Mouse (Mus musculus): Measurements from ENCODE around the gene Cd44. TPM values are rescaled to one million over a fixed set of nuclear protein-coding genes. Genes with fewer than 3 reads are reported as not detected.

Cd44 gene
- polyA plus RNA-seq, 1 experiment from 2014 or later: 12.5 TPM

DNA sequence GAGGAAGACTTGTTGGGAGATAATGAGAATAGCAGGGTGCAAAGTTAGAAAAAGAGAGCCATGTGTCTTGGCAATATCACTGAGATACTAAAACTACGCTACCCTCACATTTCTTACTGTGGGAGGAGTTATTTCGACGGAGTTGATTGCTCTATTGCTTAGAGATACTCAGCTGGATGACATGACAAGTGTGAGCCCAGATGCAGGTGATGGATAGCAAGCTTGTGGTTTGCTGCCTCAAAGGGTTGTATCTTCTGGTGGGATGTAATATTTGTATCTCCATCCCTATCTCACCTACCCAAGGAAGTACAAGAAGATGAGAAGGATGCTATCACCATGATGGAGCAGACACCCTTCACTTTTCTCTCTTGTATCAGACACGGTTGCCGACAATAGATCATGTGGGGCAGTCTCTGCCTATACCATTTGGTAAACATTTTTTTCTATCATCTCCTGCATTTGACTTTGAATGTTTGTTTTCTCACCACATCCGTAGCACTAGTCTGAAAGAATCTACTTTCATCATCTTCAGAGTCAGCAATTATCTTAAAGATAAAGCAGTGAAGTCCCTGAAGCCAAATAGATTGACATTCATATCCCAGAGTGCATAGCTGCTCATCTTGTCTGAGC lies 15.0 kb downstream of the Cd44 start:
- no peak overlapping the region for H3K4me3 ChIP-seq (ENCODE audit: low read length)
- no peak overlapping the region for H3K4me2 ChIP-seq (ENCODE audit: low read depth, low read length)
- H3K27me3 ChIP-seq (replicated peaks; ENCODE audit: control insufficient read depth, insufficient read depth, low read length): no peaks in the 10 kb centered on the region
- no peak overlapping the region for H3K27ac ChIP-seq (ENCODE audit: low read length)
- no peaks in the 10 kb centered on the region for H3K36me3 ChIP-seq (ENCODE audit: control insufficient read depth, insufficient read depth, low read length)
- no peak overlapping the region for H3K9ac ChIP-seq (ENCODE audit: low read depth, low read length)
- H3K4me1 ChIP-seq (ENCODE audit: control insufficient read depth, insufficient read depth, low read length): peaks cover 9% of the 10 kb centered on the region
- no peaks in the 10 kb centered on the region for H3K9me3 ChIP-seq (ENCODE audit: control insufficient read depth, low read length)
- 85% methylated on average over 6 of the region's 6 CpGs for WGBS
- ATAC-seq: no peak

DNA sequence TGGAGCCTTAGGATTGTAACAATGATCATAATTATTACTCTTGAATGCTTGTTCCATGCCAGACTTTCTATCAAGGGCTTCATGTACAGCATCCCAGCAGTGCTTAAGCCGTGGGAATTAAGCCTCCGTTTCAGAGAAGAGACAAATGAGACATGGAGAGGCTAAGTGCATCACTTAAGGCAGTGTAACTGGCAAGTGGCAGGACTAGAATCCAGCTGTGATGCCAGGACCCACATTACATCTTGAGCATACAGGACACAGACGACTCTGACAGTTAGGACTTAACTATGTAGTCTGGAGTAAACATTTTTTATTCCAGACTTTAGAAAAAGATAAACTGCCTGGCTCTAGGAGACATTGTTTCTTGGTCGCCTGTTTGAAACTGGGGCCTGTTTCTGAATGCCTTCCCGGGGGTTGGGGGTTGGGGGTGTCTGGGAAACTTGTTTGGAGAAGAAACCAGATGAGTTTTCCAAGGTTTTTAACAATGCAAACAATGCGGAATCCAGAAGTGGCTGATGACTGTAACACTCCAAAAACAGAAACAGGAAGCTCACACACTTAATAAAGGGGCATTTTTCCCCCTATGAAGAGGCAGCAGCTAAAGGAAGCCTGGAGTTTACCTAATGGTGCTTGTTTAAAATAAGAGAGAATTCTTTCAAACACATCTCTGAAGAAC lies 18.7 kb downstream of the Cd44 start:
- peak overlapping the region; percentile 39; the same call in 1 of the 2 replicates for H3K9ac ChIP-seq (ENCODE audit: low read depth, low read length)
- H3K36me3 ChIP-seq (ENCODE audit: control insufficient read depth, insufficient read depth, low read length): no peaks in the 10 kb centered on the region
- peak; percentile 58; the same call in 1 of the 2 replicates for ATAC-seq
- H3K27ac ChIP-seq (ENCODE audit: low read length): peak overlapping the region; percentile 75
- H3K4me2 ChIP-seq (ENCODE audit: low read depth, low read length): no peak overlapping the region
- H3K4me3 ChIP-seq (ENCODE audit: low read length): no peak overlapping the region
- H3K4me1 ChIP-seq (ENCODE audit: control insufficient read depth, insufficient read depth, low read length): peaks cover 12% of the 10 kb centered on the region
- 34% methylated on average over 6 of the region's 6 CpGs for WGBS
- H3K9me3 ChIP-seq (ENCODE audit: control insufficient read depth, low read length): no peaks in the 10 kb centered on the region
- no peaks in the 10 kb centered on the region for H3K27me3 ChIP-seq (replicated peaks; ENCODE audit: control insufficient read depth, insufficient read depth, low read length)

DNA sequence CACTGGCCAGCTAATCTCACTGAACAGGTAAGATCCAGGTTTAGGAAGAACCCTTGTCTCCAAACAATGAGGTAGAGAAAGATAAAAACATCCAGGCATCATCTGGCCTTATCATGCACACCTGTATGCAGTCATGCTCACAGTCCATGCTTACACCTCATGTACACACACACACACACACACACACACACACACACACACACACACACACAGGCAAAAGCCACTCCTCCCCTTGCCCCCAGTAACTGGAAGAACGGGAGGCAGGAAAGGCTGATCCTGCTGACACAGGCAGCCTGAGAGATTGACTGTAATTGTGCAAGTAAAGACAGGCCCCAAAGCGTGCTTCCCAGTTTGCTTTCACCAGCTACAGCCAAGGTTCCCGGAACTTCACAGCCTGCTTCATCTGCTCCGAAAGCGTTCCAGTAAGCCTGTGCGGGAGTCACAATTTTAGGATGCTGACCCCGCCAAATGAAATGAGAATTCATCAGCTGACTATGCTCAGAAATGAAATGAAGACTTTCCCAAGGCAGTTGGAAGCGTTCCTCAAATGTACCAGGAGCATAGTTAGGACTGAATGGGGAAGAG lies 19.4 kb downstream of the Cd44 start:
- Histone ChIP-seq H3K9ac (ENCODE audit: low read depth, low read length) (peak overlapping the region; percentile 39; the same call in 1 of the 2 replicates), H3K27ac (ENCODE audit: low read length) (peak overlapping the region; percentile 75), H3K4me1 (ENCODE audit: control insufficient read depth, insufficient read depth, low read length) (peaks cover 12% of the 10 kb centered on the region), H3K36me3 (ENCODE audit: control insufficient read depth, insufficient read depth, low read length) (no peaks in the 10 kb centered on the region), H3K4me2 (ENCODE audit: low read depth, low read length) (no peak overlapping the region), H3K27me3 (replicated peaks; ENCODE audit: control insufficient read depth, insufficient read depth, low read length) (no peaks in the 10 kb centered on the region), H3K9me3 (ENCODE audit: control insufficient read depth, low read length) (no peaks in the 10 kb centered on the region), H3K4me3 (ENCODE audit: low read length) (no peak overlapping the region)
- ATAC-seq: peak; percentile 31; the same call in 1 of the 2 replicates
- 58% methylated on average over 8 of the region's 8 CpGs for WGBS

DNA sequence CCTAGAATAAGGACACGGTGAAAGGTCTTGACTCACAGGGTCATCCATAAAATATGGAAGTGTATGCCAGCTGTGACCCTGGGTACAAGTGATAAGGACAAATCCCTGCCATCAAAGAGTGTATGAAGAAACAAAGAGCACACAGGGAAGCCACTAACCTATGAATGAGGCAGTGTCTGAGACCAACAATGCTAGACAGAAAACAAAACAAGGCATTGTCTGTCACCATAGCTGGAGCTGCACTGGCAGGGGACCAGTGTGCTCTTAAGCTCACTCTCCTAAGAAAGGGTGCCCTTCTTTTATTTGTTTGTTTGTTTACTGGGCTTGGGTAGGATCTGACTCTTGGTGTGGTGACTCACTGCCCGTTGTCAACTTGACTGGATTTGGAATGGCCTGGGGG lies 23.0 kb downstream of the Cd44 start:
- Histone ChIP-seq H3K9me3 (ENCODE audit: control insufficient read depth, low read length) (no peaks in the 10 kb centered on the region), H3K4me2 (ENCODE audit: low read depth, low read length) (no peak overlapping the region), H3K4me1 (ENCODE audit: control insufficient read depth, insufficient read depth, low read length) (peaks cover 12% of the 10 kb centered on the region), H3K27ac (ENCODE audit: low read length) (no peak overlapping the region), H3K27me3 (replicated peaks; ENCODE audit: control insufficient read depth, insufficient read depth, low read length) (no peaks in the 10 kb centered on the region), H3K4me3 (ENCODE audit: low read length) (no peak overlapping the region), H3K9ac (ENCODE audit: low read depth, low read length) (no peak overlapping the region), H3K36me3 (ENCODE audit: control insufficient read depth, insufficient read depth, low read length) (no peaks in the 10 kb centered on the region)
- whole genome bisulfite sequencing: 55% methylated on average over 2 of the region's 2 CpGs
- no peak for ATAC-seq

DNA sequence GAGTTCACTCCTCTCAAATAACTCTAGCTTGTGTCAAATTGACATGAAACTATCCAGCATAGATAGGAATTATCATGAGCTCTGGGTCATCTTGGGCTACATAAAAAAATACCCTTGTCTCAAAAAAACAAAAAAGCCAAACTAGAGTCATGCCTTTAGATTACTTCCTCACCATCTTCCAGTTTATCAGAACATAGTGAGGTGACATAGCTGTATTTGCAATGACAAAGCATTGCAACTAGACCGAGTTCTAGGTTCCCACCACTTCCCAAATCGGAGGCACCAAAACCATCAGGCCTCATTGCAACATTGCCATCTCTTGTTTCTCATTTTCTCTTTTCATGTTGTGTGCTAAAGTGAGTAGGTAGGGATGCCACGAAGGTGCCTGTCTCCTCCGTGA lies 24.0 kb downstream of the Cd44 start:
- Histone ChIP-seq H3K27ac (ENCODE audit: low read length) (no peak overlapping the region), H3K9me3 (ENCODE audit: control insufficient read depth, low read length) (no peaks in the 10 kb centered on the region), H3K9ac (ENCODE audit: low read depth, low read length) (no peak overlapping the region), H3K4me1 (ENCODE audit: control insufficient read depth, insufficient read depth, low read length) (peaks cover 10% of the 10 kb centered on the region), H3K4me3 (ENCODE audit: low read length) (no peak overlapping the region), H3K27me3 (replicated peaks; ENCODE audit: control insufficient read depth, insufficient read depth, low read length) (no peaks in the 10 kb centered on the region), H3K36me3 (ENCODE audit: control insufficient read depth, insufficient read depth, low read length) (no peaks in the 10 kb centered on the region), H3K4me2 (ENCODE audit: low read depth, low read length) (no peak overlapping the region)
- ATAC-seq: no peak
- 91% methylated on average over 4 of the region's 4 CpGs for WGBS

DNA sequence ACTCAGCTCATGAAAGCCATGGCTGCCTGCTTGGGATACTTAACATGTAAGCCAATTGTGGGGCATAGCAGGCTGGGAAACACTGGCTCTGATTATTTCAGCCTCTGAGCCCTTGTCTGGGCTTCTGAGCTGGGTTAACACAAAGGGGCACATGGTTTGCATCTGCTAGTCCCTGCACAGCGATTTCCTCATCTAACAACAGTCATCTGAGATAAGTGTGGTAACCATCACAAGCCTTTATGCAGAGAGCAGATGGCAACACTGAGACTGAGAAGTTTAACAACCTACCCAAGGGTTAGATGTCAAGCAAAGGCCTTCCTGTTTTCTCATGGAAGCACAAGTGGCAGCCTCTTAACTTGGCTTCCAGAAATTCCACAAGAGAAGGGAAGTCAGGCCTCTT lies 25.3 kb downstream of the Cd44 start:
- no peak for ATAC-seq
- Histone ChIP-seq H3K4me3 (ENCODE audit: low read length) (no peak overlapping the region), H3K36me3 (ENCODE audit: control insufficient read depth, insufficient read depth, low read length) (no peaks in the 10 kb centered on the region), H3K9me3 (ENCODE audit: control insufficient read depth, low read length) (no peaks in the 10 kb centered on the region), H3K4me2 (ENCODE audit: low read depth, low read length) (no peak overlapping the region), H3K27me3 (replicated peaks; ENCODE audit: control insufficient read depth, insufficient read depth, low read length) (no peaks in the 10 kb centered on the region), H3K9ac (ENCODE audit: low read depth, low read length) (no peak overlapping the region), H3K4me1 (ENCODE audit: control insufficient read depth, insufficient read depth, low read length) (0 out of 2 replicates have a peak, but pooled peaks cover under 1% of the 10 kb centered on the region), H3K27ac (ENCODE audit: low read length) (no peak overlapping the region)
- 36% methylated on average over 1 of the region's 1 CpGs for WGBS

DNA sequence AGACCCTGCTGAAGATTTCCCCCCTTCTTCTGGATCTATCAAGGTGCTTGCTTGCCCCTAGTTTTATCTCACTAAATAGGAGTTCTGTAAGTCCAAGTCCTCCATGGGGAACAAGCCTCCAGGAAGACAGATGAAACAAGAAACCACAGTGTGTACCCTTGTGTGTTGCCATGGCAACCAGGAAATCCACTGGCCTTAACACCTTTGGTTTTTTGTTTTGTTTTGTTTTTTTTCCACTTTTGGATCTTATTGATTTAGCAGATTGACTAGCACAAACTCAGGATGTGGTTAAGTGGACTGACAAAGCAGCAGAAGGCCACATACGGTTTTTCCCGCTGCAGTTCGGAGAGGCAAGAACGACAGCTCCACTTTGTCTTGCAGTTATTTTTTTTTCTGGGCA lies 27.6 kb downstream of the Cd44 start:
- no peak overlapping the region for H3K4me2 ChIP-seq (ENCODE audit: low read depth, low read length)
- H3K27me3 ChIP-seq (replicated peaks; ENCODE audit: control insufficient read depth, insufficient read depth, low read length): no peaks in the 10 kb centered on the region
- no peaks in the 10 kb centered on the region for H3K4me1 ChIP-seq (ENCODE audit: control insufficient read depth, insufficient read depth, low read length)
- 64% methylated on average over 4 of the region's 4 CpGs for WGBS
- H3K36me3 ChIP-seq (ENCODE audit: control insufficient read depth, insufficient read depth, low read length): no peaks in the 10 kb centered on the region
- no peak overlapping the region for H3K9ac ChIP-seq (ENCODE audit: low read depth, low read length)
- ATAC-seq: no peak
- H3K4me3 ChIP-seq (ENCODE audit: low read length): no peak overlapping the region
- H3K27ac ChIP-seq (ENCODE audit: low read length): no peak overlapping the region
- no peaks in the 10 kb centered on the region for H3K9me3 ChIP-seq (ENCODE audit: control insufficient read depth, low read length)

DNA sequence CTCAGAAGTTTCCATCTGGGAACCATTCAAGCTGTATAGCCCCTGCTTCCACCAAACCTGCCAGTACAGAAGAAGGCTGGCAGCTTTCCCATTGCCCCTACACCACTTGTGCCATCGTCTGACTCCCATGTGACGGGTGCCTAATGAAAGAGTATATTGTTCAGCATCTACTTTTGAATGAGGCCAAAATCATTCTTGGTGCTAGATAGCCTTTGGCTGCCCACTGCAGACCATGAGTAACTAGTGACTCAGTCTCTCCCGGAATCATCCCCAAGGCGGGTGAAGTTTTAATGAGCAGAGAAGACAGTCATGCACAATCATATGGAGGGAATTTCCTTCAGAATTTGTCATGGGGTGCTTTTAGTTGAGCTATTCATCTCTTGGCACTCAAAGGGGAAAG lies 28.3 kb downstream of the Cd44 start:
- no peaks in the 10 kb centered on the region for H3K9me3 ChIP-seq (ENCODE audit: control insufficient read depth, low read length)
- 92% methylated on average over 4 of the region's 4 CpGs for WGBS
- no peaks in the 10 kb centered on the region for H3K4me1 ChIP-seq (ENCODE audit: control insufficient read depth, insufficient read depth, low read length)
- H3K27ac ChIP-seq (ENCODE audit: low read length): no peak overlapping the region
- no peaks in the 10 kb centered on the region for H3K27me3 ChIP-seq (replicated peaks; ENCODE audit: control insufficient read depth, insufficient read depth, low read length)
- no peak overlapping the region for H3K9ac ChIP-seq (ENCODE audit: low read depth, low read length)
- no peaks in the 10 kb centered on the region for H3K36me3 ChIP-seq (ENCODE audit: control insufficient read depth, insufficient read depth, low read length)
- no peak overlapping the region for H3K4me3 ChIP-seq (ENCODE audit: low read length)
- ATAC-seq: no peak
- no peak overlapping the region for H3K4me2 ChIP-seq (ENCODE audit: low read depth, low read length)

DNA sequence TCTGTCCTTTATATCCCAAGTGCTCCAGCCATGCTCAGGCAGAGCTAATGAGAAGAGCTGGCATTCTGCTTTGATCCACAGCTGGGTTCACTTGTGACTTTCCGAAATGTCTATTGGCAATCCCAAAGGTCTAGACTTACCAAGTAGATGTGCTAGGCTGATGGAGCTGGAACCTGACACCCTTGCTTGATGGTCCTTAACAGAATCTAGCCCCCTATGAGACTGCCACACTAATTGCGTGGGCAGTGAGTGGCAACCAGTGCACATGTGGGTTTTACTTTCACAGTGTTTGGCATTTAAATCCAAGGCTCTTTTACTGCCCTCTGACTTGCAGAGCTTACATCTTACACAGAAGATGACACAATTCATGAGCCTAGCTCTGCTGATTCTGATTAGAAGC lies 29.0 kb downstream of the Cd44 start:
- no peak for ATAC-seq
- no peaks in the 10 kb centered on the region for H3K4me1 ChIP-seq (ENCODE audit: control insufficient read depth, insufficient read depth, low read length)

More for the DNA sequence above, 29.0 kb downstream of the Cd44 start:
- H3K36me3 ChIP-seq (ENCODE audit: control insufficient read depth, insufficient read depth, low read length): no peaks in the 10 kb centered on the region
- no peak overlapping the region for H3K4me3 ChIP-seq (ENCODE audit: low read length)
- H3K4me2 ChIP-seq (ENCODE audit: low read depth, low read length): no peak overlapping the region
- H3K9me3 ChIP-seq (ENCODE audit: control insufficient read depth, low read length): no peaks in the 10 kb centered on the region
- H3K27ac ChIP-seq (ENCODE audit: low read length): no peak overlapping the region
- WGBS: 93% methylated on average over 2 of the region's 2 CpGs
- H3K27me3 ChIP-seq (replicated peaks; ENCODE audit: control insufficient read depth, insufficient read depth, low read length): no peaks in the 10 kb centered on the region
- no peak overlapping the region for H3K9ac ChIP-seq (ENCODE audit: low read depth, low read length)

Data from intestine, embryonic 16.5 days (tissue).